Mouse (Mus musculus) MEL (cell line): ENCODE results near the gene Aebp1.

Experiments
- CHD2 ChIP-seq: IDR thresholded peaks from 2 replicates; pipeline ENCODE4 v1.6.1; 2011; ENCODE audit warnings: low read length, improper control_type of control experiment
- CTCF ChIP-seq, 3 experiments: IDR thresholded peaks in 2 of 3; conservative IDR thresholded peaks in 1 of 3; 2 replicates each; pipeline ENCODE4 v1.5.1; 2011 to 2012; ENCODE audit warnings: low read length in 3 of 3, low read depth in 2 of 3, mild to moderate bottlenecking in 2 of 3, improper control_type of control experiment in 1 of 3, inconsistent platforms in 1 of 3, mixed read lengths in 1 of 3, moderate library complexity in 1 of 3; ENCODE audit not compliant: control insufficient read depth in 1 of 3, insufficient read depth in 1 of 3, poor library complexity in 1 of 3, severe bottlenecking in 1 of 3
- ETS1 ChIP-seq: IDR thresholded peaks from 2 replicates; pipeline ENCODE4 v1.6.1; 2012; ENCODE audit warnings: low read depth, mild to moderate bottlenecking, inconsistent platforms, low read length, improper control_type of control experiment, moderate library complexity
- GATA1 ChIP-seq: IDR thresholded peaks from 2 replicates; pipeline ENCODE4 v1.6.1; 2011; ENCODE audit warnings: low read depth, low read length, improper control_type of control experiment
- JUND ChIP-seq: IDR thresholded peaks from 2 replicates; pipeline ENCODE4 v1.6.1; 2011; ENCODE audit warnings: low read depth, mild to moderate bottlenecking, improper control_type of control experiment, low read length
- MAX ChIP-seq: IDR thresholded peaks from 2 replicates; pipeline ENCODE4 v1.6.1; 2011; ENCODE audit warnings: low read length, improper control_type of control experiment
- POLR2A ChIP-seq, 2 experiments: IDR thresholded peaks; 2 replicates each; pipeline ENCODE4 v1.6.1; 2011 to 2012; ENCODE audit warnings: low read length in 2 of 2, mild to moderate bottlenecking in 2 of 2, control low read depth in 1 of 2, improper control_type of control experiment in 1 of 2, low read depth in 1 of 2, moderate library complexity in 1 of 2; ENCODE audit not compliant: control insufficient read depth in 1 of 2, insufficient read depth in 1 of 2, poor library complexity in 1 of 2
- UBTF ChIP-seq: IDR thresholded peaks from 2 replicates; pipeline ENCODE4 v1.6.1; 2012; ENCODE audit warnings: low read depth, mild to moderate bottlenecking, inconsistent platforms, low read length, improper control_type of control experiment, moderate library complexity, borderline replicate concordance; ENCODE audit not compliant: insufficient read depth
- USF1 ChIP-seq: IDR thresholded peaks from 2 replicates; pipeline ENCODE4 v1.6.1; 2014; ENCODE audit warnings: low read depth, mild to moderate bottlenecking, inconsistent platforms, low read length, improper control_type of control experiment, moderate library complexity
- ZC3H11A ChIP-seq: IDR thresholded peaks from 2 replicates; pipeline ENCODE4 v1.6.1; 2012; ENCODE audit warnings: low read depth, mild to moderate bottlenecking, inconsistent platforms, low read length, improper control_type of control experiment

- no peak for TF ChIP-seq CHD2
- no peak for TF ChIP-seq ZC3H11A
- TF ChIP-seq ETS1, result no peak
- TF ChIP-seq MAX, result no peak
- no peak for TF ChIP-seq POLR2A (IDR thresholded peaks at IDR 0.05; ENCODE audit: control insufficient read depth in 1 of 2, insufficient read depth in 1 of 2, low read depth in 1 of 2, low read length in 2 of 2, poor library complexity in 1 of 2)
- no peak for TF ChIP-seq UBTF
- no peak for TF ChIP-seq CTCF (IDR thresholded peaks at IDR 0.05 in 2 of 3, conservative IDR thresholded peaks at IDR 0.05 in 1 of 3; ENCODE audit: control insufficient read depth in 1 of 3, insufficient read depth in 1 of 3, low read depth in 2 of 3, low read length in 3 of 3, poor library complexity in 1 of 3, severe bottlenecking in 1 of 3)
- TF ChIP-seq GATA1, result no peak
- TF ChIP-seq USF1, result no peak
- TF ChIP-seq JUND, result no peak
Measured at GRCm38 (mm10) chr11:5872707-5873106, 11.0 kb downstream of the Aebp1 start.
